8 mouse cellular contexts compared by ENCODE assay signal in genomic region chr14:121365991-121366728, GRCm38 (mm10). TPM values are rescaled to one million over a fixed set of nuclear protein-coding genes. Genes with fewer than 3 reads are reported as not detected.
DNase-seq lines count a peak whose midpoint lies in the region; ATAC-seq and TF ChIP-seq lines count a peak whose summit lies in the region.

No protein-coding gene starts in this region.

- no peaks in the 10 kb centered on the region for H3K9me3 ChIP-seq in E14TG2a.4 (ENCODE audit: low read length)

- peak; percentile 54 to 68 for ATAC-seq in hematopoietic stem cell, adult 5-6 weeks (replicated peaks in 1 of 2; ENCODE audit: insufficient read depth in 1 of 2, low FRiP score in 2 of 2, low TSS enrichment in 1 of 2, low read depth in 1 of 2, poor library complexity in 2 of 2, severe bottlenecking in 2 of 2)

- H3K36me3 ChIP-seq in E14TG2a.4 (ENCODE audit: insufficient read depth, low read length) = peaks cover 4% of the 10 kb centered on the region; the same call in 1 of the 2 replicates

- no peak for TF ChIP-seq POLR2A in cerebellum, adult 2 months (IDR thresholded peaks at IDR 0.05; ENCODE audit: borderline replicate concordance, insufficient read depth, low read length)

- H3K4me3 ChIP-seq in E14TG2a.4 (replicated peaks; ENCODE audit: low read length) = 0 out of 2 replicates have a peak overlapping the region, but pooled peaks have one; percentile 46
- no peak overlapping the region for H3K4me3 ChIP-seq in cerebellum, adult 2 months (replicated peaks; ENCODE audit: insufficient read depth, low read depth, low read length)

- H3K27ac ChIP-seq in cerebellum, adult 2 months (ENCODE audit: insufficient read depth, low read length) = no peak overlapping the region

- H3K4me1 ChIP-seq in E14TG2a.4 (replicated peaks; ENCODE audit: low read depth, low read length) = peaks cover 85% of the 10 kb centered on the region
- peaks cover 13% of the 10 kb centered on the region for H3K4me1 ChIP-seq in cerebellum, adult 2 months (ENCODE audit: control insufficient read depth, insufficient read depth, low read length)

- 73% methylated on average over 17 of the region's 17 CpGs for WGBS in cerebellum, adult 2 months

- H3K27me3 ChIP-seq in E14TG2a.4 (ENCODE audit: insufficient read depth, low read length) = no peaks in the 10 kb centered on the region
- no peaks in the 10 kb centered on the region for H3K27me3 ChIP-seq in cerebellum, adult 2 months (ENCODE audit: control insufficient read depth, insufficient read depth, low read length)

- TF ChIP-seq CTCF in E14TG2a.4 (conservative IDR thresholded peaks at IDR 0.05; ENCODE audit: low read length) = no peak
- TF ChIP-seq CTCF in cerebellum, adult 2 months (IDR thresholded peaks at IDR 0.05; ENCODE audit: borderline replicate concordance, insufficient read depth, low read depth, low read length) = no peak

- peak; percentile 96 for DNase-seq in A20 (ENCODE audit: low read depth, low spot score)
- DNase-seq in lung, postnatal 4 days = peak; percentile 55 to 58
- DNase-seq in thymus, postnatal 36 days = peak; percentile 74 to 79
- no peak for DNase-seq in urinary bladder, postnatal 25 days (ENCODE audit: low spot score)
- no peak for DNase-seq in right cerebral cortex, adult 2 months (ENCODE audit: low spot score in 2 of 2)
- DNase-seq in cerebellum, adult 2 months = no peak

RNA-seq across cellular contexts. Expression of gene Stk24, which starts 13.7 kb away (rescaled TPM):
- total RNA-seq in hematopoietic stem cell, adult 5-6 weeks (2017) = 85.3 and 102 TPM in 2 replicates
- 31.1 and 37.2 TPM in 2 replicates for polyA plus RNA-seq in cerebellum, adult 2 months (2012; rRNA removed)

Comparison
In these comparisons a context has a peak if more than half of its experiments do, and no peak if none do; other contexts are left out.
1. DNase-seq: peak in A20 (single experiment), lung, postnatal 4 days (2 of 2) and thymus, postnatal 36 days (2 of 2); none in urinary bladder, postnatal 25 days (single experiment), right cerebral cortex, adult 2 months (0 of 2) and cerebellum, adult 2 months (0 of 2).